Mouse (Mus musculus) brain, embryonic 14.5 days (tissue): Measurements from ENCODE around the gene Txnrd2.

ENCODE experiments used
- CTCF ChIP-seq: fragments of 200-500 bp; IDR thresholded peaks from 2 replicates; pipeline ENCODE4 v1.5.1; 2012; ENCODE audit warnings: inconsistent platforms, mild to moderate bottlenecking, moderate library complexity, borderline replicate concordance; ENCODE audit not compliant: insufficient read depth, insufficient read length; ENCODE audit errors: extremely low read depth
- POLR2A ChIP-seq: fragments of 200-500 bp; IDR thresholded peaks from 2 replicates; pipeline ENCODE4 v1.6.1; 2012; ENCODE audit warnings: mild to moderate bottlenecking, inconsistent platforms, borderline replicate concordance; ENCODE audit not compliant: poor library complexity, insufficient read depth, insufficient read length, severe bottlenecking; ENCODE audit errors: extremely low read depth

DNA sequence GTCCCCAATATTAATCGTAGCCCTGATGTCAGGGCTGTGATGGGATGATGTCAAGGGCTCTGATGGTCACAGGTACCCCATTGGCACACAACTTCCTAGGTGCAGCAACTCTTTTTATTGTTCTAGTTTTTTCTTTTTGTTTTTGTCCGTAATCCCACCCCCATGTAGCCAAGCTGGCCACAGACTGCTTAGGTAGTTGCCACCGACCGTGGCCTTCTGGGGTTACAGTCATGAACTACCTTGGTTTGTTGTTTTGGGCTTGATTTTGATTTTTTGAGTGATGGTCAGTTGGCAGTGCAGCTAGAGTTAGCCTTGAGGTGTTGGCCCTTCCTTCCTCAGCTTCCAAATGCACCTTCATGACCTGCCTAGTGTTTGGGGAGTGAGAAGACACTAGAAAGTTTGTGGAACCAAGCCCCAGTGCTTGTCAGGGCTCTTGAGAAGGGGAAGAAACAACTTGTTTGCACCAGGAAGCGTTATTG is 657 bp downstream of the Txnrd2 start, which contains the start of gene Comt:
- no peak for TF ChIP-seq POLR2A
- no peak for TF ChIP-seq CTCF
